Mouse (Mus musculus): Measurements from ENCODE around the gene Msantd1.

Gene Msantd1

GRCm38 (mm10) chr5:34968386-34968785 is 60.6 kb downstream of the Msantd1 start:
- DNase-seq (ENCODE audit: low read depth, low spot score) = no peak

- DNase-seq (ENCODE audit: low read depth, low spot score) = no peak
Observed at GRCm38 (mm10) chr5:34972471-34972870, 64.7 kb downstream of the Msantd1 start.
